Mouse (Mus musculus): Measurements from ENCODE around the gene S1pr1.
A peak's percentile ranks its signal among the peaks of the same experiment; 100 is the strongest.

Gene S1pr1

DNA sequence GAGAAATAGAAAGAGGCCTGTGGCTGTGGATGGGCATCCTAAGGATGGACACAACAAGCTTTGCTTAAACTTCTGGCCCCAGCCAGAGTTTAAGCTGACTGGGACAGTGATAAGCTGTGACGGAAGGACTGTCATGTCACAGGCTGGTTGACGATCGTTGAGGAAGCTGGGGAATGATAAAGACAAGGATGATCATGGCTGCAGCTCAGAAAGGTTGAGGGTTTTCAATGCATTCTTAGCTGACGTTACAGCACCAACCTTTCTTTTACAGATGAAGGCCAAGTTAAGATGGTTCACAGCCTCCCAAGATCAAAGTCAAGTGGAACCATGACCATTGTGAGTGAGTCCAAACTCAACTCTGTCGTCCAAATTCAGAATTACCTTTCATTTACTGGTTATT, 40.2 kb downstream of the S1pr1 start:
- DNase-seq (ENCODE audit: low spot score): no peak

DNA sequence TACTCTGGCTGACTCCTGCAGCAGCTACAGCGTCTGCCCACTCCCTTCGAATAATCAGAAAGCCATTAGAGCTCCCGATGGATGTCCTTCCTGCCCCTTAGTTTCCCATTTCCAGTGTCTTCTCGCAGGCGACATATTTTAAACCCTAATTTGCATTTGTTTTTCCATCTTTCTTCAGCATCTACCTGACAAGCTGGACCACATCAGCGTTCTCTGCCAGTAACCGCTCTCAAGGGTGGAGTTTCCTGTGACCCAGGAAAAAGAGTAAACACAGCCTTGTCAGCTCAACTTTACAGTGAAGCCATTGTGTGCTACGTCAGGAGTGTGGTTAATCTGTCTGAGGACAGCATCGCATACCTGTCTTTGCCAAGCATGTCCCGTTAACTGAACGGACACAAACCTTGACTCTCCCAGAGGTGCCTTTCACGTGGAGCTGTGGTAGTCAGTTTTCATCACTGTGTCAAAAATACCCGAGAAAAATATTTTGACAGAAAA, 41.2 kb downstream of the S1pr1 start:
- DNase-seq (ENCODE audit: low spot score): peak; percentile 93

DNA sequence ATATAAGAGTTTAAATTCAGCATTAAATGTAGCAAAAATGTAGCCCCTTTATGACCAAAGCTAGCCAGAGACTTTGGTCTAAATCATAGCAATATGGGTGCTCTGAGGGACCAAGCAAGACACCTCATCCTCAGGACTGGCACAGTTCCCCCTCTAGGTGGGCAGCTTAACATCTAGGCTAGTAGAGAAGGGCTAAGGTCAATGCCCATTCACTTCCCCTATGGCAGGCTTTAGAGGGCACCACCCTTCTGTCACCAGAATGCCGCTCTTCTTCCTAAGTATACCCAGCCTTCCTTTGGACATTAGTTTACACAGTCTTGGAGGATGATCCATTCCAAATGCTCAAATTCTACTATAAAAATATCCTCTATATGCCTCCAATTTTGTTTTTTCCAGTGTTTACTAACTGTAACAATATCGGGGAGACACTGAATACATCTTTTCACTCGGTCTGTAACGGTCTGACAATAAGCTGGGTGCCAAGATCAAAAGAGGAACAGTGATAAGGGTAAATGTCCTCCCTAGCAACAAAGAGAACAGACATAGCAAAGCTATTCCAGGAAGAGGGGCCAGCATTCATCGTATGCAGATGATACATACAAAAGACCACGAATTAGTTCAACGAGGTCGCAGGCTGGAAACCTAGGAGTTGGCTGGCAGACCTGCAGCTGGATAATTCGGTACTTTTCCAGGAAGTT, 41.8 kb downstream of the S1pr1 start:
- peak; percentile 48 for DNase-seq (ENCODE audit: low spot score)

DNA sequence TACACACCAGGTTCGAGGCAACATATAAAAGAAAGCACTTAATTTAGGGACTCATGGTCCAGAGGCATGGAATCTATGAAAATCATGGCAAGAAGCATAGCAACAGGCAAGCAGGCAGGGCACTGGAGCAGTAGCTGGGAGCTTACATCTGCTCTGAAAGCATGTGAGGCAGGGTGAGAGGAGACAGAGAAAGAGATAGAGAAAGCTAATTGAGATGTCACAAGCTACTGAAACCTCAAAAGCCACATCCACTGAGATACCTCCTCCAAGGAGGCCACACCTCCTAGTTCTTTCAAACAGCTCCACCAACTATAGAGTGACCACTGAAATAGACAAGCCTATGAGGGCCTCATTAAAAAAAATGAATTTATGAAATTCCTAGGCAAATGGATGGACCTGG, 45.6 kb downstream of the S1pr1 start:
- peak; percentile 76 for DNase-seq (ENCODE audit: low spot score)

DNA sequence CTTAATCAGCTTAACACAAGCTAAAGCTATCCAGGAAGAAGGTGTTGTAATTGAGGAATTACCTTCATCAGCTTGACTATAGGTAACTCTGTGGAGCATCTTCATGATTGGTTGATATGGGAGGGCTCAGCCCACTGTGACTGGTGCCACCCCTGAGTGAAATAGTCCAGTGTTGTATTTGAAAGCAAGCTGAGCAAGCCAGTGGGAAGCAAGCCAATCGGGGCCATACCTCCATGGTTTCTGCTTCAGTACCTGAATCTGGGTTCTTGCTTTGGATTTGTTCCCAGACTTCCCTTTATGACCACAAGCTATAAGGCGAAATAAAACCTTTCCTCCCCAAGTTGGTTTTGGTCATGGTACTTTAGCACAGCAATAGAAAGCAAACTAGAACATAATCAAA, 47.7 kb downstream of the S1pr1 start:
- DNase-seq (ENCODE audit: low spot score): no peak

DNA sequence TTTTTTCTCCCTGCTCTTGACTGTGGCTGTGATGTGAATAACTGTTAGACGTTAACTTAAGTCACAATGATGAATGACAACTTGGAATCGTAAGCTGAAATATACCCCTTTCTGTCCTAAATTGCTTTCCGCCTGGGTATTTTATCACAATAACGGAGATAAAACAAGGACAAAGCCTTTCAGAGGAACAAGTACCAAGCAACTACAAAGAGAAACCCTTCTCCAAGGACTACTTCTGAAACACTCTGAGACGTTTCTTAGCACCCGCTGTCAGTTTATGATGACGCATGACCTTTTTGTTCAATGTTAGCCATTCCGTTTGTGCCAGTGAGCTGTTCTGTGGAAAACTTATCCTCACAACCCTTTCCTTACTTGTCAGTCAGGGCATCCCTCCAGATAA, 48.3 kb downstream of the S1pr1 start:
- DNase-seq (ENCODE audit: low spot score): no peak

DNA sequence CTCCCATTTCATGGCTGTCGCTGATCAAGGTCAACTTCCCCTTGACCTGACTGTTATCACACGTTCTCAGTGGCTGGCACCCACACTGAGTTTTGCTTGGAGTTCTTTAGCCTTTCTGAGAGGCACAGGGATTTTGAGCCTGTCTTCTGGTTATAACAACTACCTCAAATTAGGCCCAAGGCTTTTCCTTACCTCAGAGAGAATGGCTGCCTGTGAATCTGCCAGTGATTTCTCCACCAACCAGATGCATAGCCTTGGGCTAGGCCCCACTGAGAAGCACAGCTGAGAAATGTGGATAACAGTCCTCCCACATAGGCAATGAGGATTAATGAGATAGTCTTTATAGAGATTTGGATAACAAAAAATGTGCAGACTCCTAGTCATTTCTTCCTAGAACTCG, 50.4 kb downstream of the S1pr1 start:
- no peak for DNase-seq (ENCODE audit: low spot score)

DNA sequence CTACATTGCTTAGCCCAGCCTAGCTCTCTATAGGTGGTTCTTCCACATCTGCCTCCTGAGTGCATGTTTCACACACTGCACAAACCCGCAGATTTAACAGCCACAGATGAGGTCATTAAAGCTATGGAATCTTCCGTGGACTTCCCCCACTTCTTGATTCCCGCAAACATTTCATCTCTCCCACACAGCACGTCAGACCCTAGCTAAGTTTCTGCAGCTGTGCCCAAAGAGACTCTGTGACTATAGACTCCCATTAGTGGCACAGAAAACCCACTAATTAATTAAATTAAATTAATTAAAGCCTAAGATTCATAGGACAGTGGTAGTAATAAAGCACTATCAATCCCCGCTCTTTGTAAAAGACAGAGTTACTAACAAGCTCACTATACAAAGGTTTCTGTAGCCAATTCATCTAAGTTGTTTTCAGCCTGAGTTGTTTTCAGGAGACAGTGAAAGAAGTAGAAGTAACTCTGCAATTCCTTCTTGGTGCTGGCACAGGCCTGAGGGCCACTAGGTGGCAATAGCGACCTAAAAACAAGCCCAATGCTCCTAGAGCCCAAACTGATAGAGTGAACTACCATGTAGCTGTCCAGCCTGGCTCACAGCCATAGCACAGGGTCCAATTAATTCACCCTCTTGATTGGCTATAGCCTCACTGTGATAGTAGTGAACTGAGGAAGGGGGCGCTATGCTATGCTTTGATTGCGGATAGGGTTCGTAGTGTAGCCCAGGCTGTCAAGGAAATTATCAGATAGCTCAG, 54.0 kb downstream of the S1pr1 start:
- DNase-seq (ENCODE audit: low spot score): peak; percentile 86

All from T-cell, adult 2 months (primary cell).